Mouse (Mus musculus) stomach, postnatal 0 days (tissue): ENCODE results near the gene Klc1.

Source experiments
- CTCF ChIP-seq: IDR thresholded peaks from 2 replicates; pipeline ENCODE4 v1.5.1; 2016; ENCODE audit warnings: antibody characterized with exemption, low read depth, mild to moderate bottlenecking, moderate library complexity
- EP300 ChIP-seq: optimal IDR thresholded peaks from 2 replicates; pipeline ENCODE3; 2016; ENCODE audit warnings: antibody characterized with exemption

DNA sequence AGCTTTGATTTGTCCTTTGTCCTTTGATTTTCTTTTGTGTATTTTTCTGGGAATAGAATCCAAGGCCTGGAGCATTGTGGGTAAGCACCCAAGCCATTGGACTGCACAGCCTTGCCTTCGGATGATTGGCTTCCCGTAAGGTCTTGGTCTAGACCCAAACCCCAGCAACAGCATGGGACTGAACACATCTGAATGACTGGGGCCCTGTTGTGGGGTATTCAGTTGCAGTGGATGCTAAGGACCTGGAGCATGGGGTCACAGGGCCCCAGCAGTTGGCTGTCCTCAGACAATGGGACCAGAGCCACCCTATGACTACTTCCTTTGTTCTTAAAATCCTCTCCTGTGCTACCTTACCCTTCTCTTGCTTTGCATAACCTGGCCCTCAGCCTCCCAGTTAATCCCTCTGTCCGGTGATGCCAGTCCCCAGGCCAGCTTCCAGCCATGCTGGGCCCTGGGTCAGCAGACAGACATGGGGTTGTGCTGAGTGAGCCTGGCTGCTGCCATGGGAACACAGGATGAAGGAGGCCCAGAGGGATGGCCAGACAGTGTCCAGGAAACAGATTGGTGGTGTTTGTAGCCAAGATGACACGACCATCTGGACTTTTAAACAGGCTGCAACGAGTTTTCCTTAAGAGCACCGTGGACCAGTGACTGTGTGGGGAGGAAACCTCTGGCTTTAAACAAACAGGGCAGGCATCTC, 33.9 kb upstream of the Klc1 start:
- TF ChIP-seq CTCF = no peak
- TF ChIP-seq EP300 = no peak
